Mouse (Mus musculus) limb, embryonic 14.5 days (tissue): Measurements from ENCODE around the gene Rnf103. TPM values are rescaled to one million over a fixed set of nuclear protein-coding genes. Genes with fewer than 3 reads are reported as not detected.
"Not testable (repeated sequence)": the region's sequence is repeated elsewhere in the genome, so short reads cannot be mapped to it uniquely, and the experiment has no call there.

Experiments used
- ATAC-seq: fragments of 200-750 bp; cut with Nextera tagmentation; 2 replicates; pipeline ENCODE4 v1.8.0; 2017; ENCODE audit warnings: low read depth, moderate number of reproducible peaks, moderate TSS enrichment; ENCODE audit not compliant: low FRiP score
- DNase-seq: peaks from one replicate; pipeline ENCODE4 v3.0.0-alpha.2; 2015; ENCODE audit warnings: low spot score
- H3K27ac ChIP-seq: fragments of 300-500 bp; sonication (generic); replicated peaks from 2 replicates; pipeline ENCODE4 v1.5.1; 2014; ENCODE audit warnings: low read depth, mild to moderate bottlenecking, low read length, moderate library complexity, mixed read lengths
- H3K27me3 ChIP-seq: fragments of 300-500 bp; sonication (generic); 2 replicates; pipeline ENCODE4 v1.6.1; 2014; ENCODE audit warnings: low read length, mixed read lengths; ENCODE audit not compliant: control insufficient read depth, insufficient read depth
- H3K36me3 ChIP-seq: fragments of 300-500 bp; sonication (generic); 2 replicates; pipeline ENCODE4 v1.6.1; 2014; ENCODE audit warnings: mild to moderate bottlenecking, low read length, moderate library complexity, mixed read lengths; ENCODE audit not compliant: control insufficient read depth, insufficient read depth
- H3K4me1 ChIP-seq: fragments of 300-500 bp; sonication (generic); 2 replicates; pipeline ENCODE4 v1.6.1; 2014; ENCODE audit warnings: antibody characterized with exemption, low read length, mixed read lengths; ENCODE audit not compliant: control insufficient read depth, insufficient read depth
- H3K4me2 ChIP-seq: fragments of 300-500 bp; sonication (generic); replicated peaks from 2 replicates; pipeline ENCODE4 v1.6.1; 2014; ENCODE audit warnings: low read depth, mild to moderate bottlenecking, low read length, moderate library complexity; ENCODE audit not compliant: severe bottlenecking
- H3K4me3 ChIP-seq: fragments of 300-500 bp; sonication (generic); replicated peaks from 2 replicates; pipeline ENCODE4 v1.5.1; 2014; ENCODE audit warnings: low read length
- H3K9ac ChIP-seq: fragments of 300-500 bp; sonication (generic); 2 replicates; pipeline ENCODE4 v1.6.1; 2014; ENCODE audit warnings: mild to moderate bottlenecking, low read depth, low read length, moderate library complexity; ENCODE audit not compliant: severe bottlenecking
- H3K9me3 ChIP-seq: fragments of 300-500 bp; sonication (generic); 2 replicates; pipeline ENCODE4 v1.6.1; 2016; ENCODE audit warnings: low read length; ENCODE audit not compliant: control insufficient read depth
- POLR2A ChIP-seq: fragments of 200-500 bp; IDR thresholded peaks from 2 replicates; pipeline ENCODE4 v1.8.0; 2012; ENCODE audit warnings: inconsistent platforms, mild to moderate bottlenecking, moderate library complexity, borderline replicate concordance; ENCODE audit not compliant: insufficient read depth, insufficient read length; ENCODE audit errors: extremely low read depth
- WGBS: fragments of 180-500 bp; shearing (Covaris S2); extraction: QIAGEN DNeasy Blood & Tissue Kit; methylation state at CpG from one replicate; pipeline ENCODE4 v1.1.7; 2014; 5-methylcytosine and 5-hydroxymethylcytosine counted together
- polyA plus RNA-seq, 2 experiments: library from polyadenylated mRNA; depleted of rRNA in 1 of 2; stranded (reverse) in 1 of 2; unstranded in 1 of 2; fragments of >200 nt; fragmentation: Nextera tagmentation in 1 of 2; extraction: Ambion mirVana in 1 of 2; gene quantifications; 2 replicates each; pipeline versions ENCODE4 v1.2.1 to v1.2.3; 2012 to 2014

Gene Rnf103
- polyA plus RNA-seq, 2 experiments: 15.4 to 19.8 TPM

DNA sequence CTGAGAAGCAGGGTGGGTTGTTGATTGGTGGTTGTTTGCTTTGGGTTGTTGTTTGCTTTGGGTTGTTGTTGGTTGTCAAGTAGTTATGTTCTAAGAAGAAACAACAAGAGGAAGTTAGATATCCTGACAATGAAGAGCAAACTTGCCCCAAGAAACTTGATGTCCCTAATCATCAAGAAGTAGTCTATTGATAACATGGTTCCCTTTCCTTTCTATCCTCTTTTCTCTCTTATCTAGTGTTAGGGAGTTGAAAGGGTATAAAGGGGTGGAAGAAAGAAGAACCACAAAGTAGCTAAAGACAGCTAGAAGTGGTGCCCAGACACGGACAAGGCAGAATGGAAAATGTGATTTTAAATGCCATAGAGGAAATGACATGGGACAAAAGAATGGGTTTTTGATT lies 20.9 kb upstream of the Rnf103 start:
- 79% methylated on average over 1 of the region's 1 CpGs for WGBS
- Histone ChIP-seq H3K36me3 (no peaks in the 10 kb centered on the region), H3K4me1 (no peaks in the 10 kb centered on the region), H3K4me2 (no peak overlapping the region), H3K9me3 (no peaks in the 10 kb centered on the region), H3K27ac (no peak overlapping the region), H3K4me3 (no peak overlapping the region), H3K9ac (no peak overlapping the region), H3K27me3 (no peaks in the 10 kb centered on the region)
- no peak for TF ChIP-seq POLR2A
- DNase-seq (no peak), ATAC-seq (no peak)

GRCm38 (mm10) chr6:71475604-71476003 lies 18.1 kb upstream of the Rnf103 start:
- H3K4me1 ChIP-seq: no peaks in the 10 kb centered on the region
- no peaks in the 10 kb centered on the region for H3K9me3 ChIP-seq
- 87% methylated on average over 3 of the region's 3 CpGs for WGBS
- DNase-seq (no peak), ATAC-seq (no peak)
- H3K27me3 ChIP-seq: no peaks in the 10 kb centered on the region
- no peak overlapping the region for H3K27ac ChIP-seq
- no peak overlapping the region for H3K9ac ChIP-seq
- no peaks in the 10 kb centered on the region for H3K36me3 ChIP-seq
- no peak overlapping the region for H3K4me2 ChIP-seq
- no peak overlapping the region for H3K4me3 ChIP-seq
- TF ChIP-seq POLR2A: no peak

GRCm38 (mm10) chr6:71476783-71477182 lies 16.9 kb upstream of the Rnf103 start:
- Histone ChIP-seq H3K4me1 (no peaks in the 10 kb centered on the region), H3K36me3 (no peaks in the 10 kb centered on the region), H3K9ac (no peak overlapping the region), H3K4me2 (no peak overlapping the region), H3K9me3 (no peaks in the 10 kb centered on the region), H3K27ac (no peak overlapping the region), H3K4me3 (no peak overlapping the region), H3K27me3 (no peaks in the 10 kb centered on the region)
- TF ChIP-seq POLR2A: no peak
- WGBS: 77% methylated on average over 5 of the region's 5 CpGs
- ATAC-seq: no peak
- no peak for DNase-seq

DNA sequence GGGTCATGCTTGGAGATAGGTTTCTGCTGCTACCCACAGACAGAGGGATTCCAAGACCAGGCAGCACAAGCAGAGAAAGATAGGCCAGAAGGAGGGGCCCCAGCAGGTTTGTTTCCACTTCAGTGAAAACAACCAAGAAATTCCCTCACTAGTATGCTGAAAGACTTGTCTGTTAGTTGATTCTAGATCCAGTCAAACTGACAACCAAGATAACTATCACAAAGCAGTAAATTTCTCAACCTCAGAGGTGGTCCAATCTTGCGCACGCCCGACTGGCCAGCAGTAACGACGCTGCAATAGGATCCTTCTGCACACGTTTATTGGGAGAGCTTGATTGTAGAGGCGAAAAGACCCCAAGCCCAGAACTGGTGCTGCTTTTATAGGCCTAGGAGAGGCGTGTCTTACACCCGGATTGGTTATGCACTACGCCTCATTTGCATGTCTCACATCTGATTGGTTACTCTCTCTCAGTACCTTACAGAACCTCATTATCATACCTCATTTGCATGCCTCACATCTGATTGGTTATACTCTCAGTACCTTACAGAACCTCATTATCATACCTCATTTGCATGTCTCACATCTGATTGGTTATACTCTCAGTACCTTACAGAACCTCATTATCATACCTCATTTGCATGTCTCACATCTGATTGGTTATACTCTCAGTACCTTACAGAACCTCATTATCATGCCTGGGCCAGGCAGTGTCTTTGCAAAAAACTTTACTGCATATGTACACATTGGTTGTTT lies 14.7 kb upstream of the Rnf103 start:
- not testable (repeated sequence) for DNase-seq, H3K4me3 ChIP-seq, H3K36me3 ChIP-seq, H3K9ac ChIP-seq, H3K27ac ChIP-seq, H3K4me2 ChIP-seq, H3K9me3 ChIP-seq, H3K4me1 ChIP-seq, H3K27me3 ChIP-seq, ATAC-seq
- WGBS: 75% methylated on average over 7 of the region's 10 CpGs

- ATAC-seq, H3K27ac ChIP-seq, H3K4me3 ChIP-seq, H3K36me3 ChIP-seq, H3K4me2 ChIP-seq, DNase-seq, H3K4me1 ChIP-seq, H3K9ac ChIP-seq, H3K9me3 ChIP-seq, H3K27me3 ChIP-seq: not testable (repeated sequence)
- 89% methylated on average over 2 of the region's 2 CpGs for WGBS
Measured at GRCm38 (mm10) chr6:71479588-71479987, 14.1 kb upstream of the Rnf103 start.

DNA sequence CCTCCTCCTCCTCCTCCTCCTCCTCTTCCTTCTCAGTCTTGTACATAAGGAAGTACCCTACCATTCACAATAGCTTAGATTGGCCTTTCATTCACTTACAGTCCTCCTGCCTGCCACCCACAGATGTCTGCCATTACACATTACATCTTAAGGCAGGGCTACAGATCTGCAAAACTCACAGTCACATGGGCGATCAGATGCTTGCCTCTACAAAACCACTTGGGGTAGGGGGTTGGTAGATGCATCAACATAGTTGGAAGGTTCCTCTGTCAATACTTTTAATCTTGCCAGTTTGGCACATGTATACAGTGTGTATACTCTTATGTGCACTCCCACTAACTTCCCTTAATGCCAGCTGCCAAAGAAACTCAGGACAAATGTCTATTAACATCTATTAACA lies 13.6 kb upstream of the Rnf103 start:
- Histone ChIP-seq H3K4me1 (no peaks in the 10 kb centered on the region), H3K36me3 (no peaks in the 10 kb centered on the region), H3K9ac (no peak overlapping the region), H3K4me3 (no peak overlapping the region), H3K27ac (no peak overlapping the region), H3K4me2 (no peak overlapping the region), H3K27me3 (no peaks in the 10 kb centered on the region), H3K9me3 (no peaks in the 10 kb centered on the region)
- 90% methylated on average over 1 of the region's 1 CpGs for WGBS
- ATAC-seq (no peak), DNase-seq (no peak)
- TF ChIP-seq POLR2A: no peak
